Mouse (Mus musculus): Measurements from ENCODE around the gene Sirt5. TPM values are rescaled to one million over a fixed set of nuclear protein-coding genes. Genes with fewer than 3 reads are reported as not detected.

Gene Sirt5
- total and polyA plus RNA-seq, 2 experiments from 2014 or later = 25.4 to 26.7 TPM

- 97% methylated on average over 10 of the region's 10 CpGs for WGBS
- no peak for ATAC-seq (ENCODE audit: low FRiP score)
- no peak for TF ChIP-seq CTCF (IDR thresholded peaks at IDR 0.05)
- H3K36me3 ChIP-seq (ENCODE audit: insufficient read depth, low read length) = no peaks in the 10 kb centered on the region
- no peaks in the 10 kb centered on the region for H3K27me3 ChIP-seq (ENCODE audit: insufficient read depth, low read length)
- H3K4me3 ChIP-seq (ENCODE audit: low read depth, low read length) = no peak overlapping the region
- H3K4me2 ChIP-seq (ENCODE audit: low read depth, low read length, poor library complexity, severe bottlenecking) = no peak overlapping the region
- no peak for DNase-seq (ENCODE audit: low spot score)
- H3K4me1 ChIP-seq (ENCODE audit: insufficient read depth, low read length) = no peaks in the 10 kb centered on the region
- H3K27ac ChIP-seq (ENCODE audit: low read depth, low read length) = no peak overlapping the region
- no peaks in the 10 kb centered on the region for H3K9me3 ChIP-seq (ENCODE audit: low read length)
- no peak overlapping the region for H3K9ac ChIP-seq (replicated peaks; ENCODE audit: low read length, poor library complexity, severe bottlenecking)
Observed at GRCm38 (mm10) chr13:43385321-43385720, 20.0 kb downstream of the Sirt5 start.

GRCm38 (mm10) chr13:43397700-43398296 is 32.5 kb downstream of the Sirt5 start:
- ATAC-seq (ENCODE audit: low FRiP score) = peak; percentile 28; the same call in 1 of the 2 replicates
- Histone ChIP-seq H3K4me1 (ENCODE audit: insufficient read depth, low read length) (no peaks in the 10 kb centered on the region), H3K4me3 (ENCODE audit: low read depth, low read length) (peak overlapping the region; percentile 87), H3K27me3 (ENCODE audit: insufficient read depth, low read length) (no peaks in the 10 kb centered on the region), H3K36me3 (ENCODE audit: insufficient read depth, low read length) (peaks cover 17% of the 10 kb centered on the region; the same call in 1 of the 2 replicates), H3K9ac (replicated peaks; ENCODE audit: low read length, poor library complexity, severe bottlenecking) (no peak overlapping the region), H3K27ac (ENCODE audit: low read depth, low read length) (no peak overlapping the region), H3K9me3 (ENCODE audit: low read length) (no peaks in the 10 kb centered on the region), H3K4me2 (ENCODE audit: low read depth, low read length, poor library complexity, severe bottlenecking) (peak overlapping the region; percentile 24; the same call in 1 of the 2 replicates)
- no peak for DNase-seq (ENCODE audit: low spot score)
- TF ChIP-seq CTCF (IDR thresholded peaks at IDR 0.05) = no peak
- WGBS = 51% methylated on average over 13 of the region's 17 CpGs

GRCm38 (mm10) chr13:43398297-43399080 is 33.2 kb downstream of the Sirt5 start, which contains the start of gene Nol7:
TSS of gene Nol7 (plus strand) at chr13:43398390.
- ATAC-seq (ENCODE audit: low FRiP score) (peak; percentile 94), DNase-seq (ENCODE audit: low spot score) (peak; percentile 95)
- Histone ChIP-seq H3K9ac (replicated peaks; ENCODE audit: low read length, poor library complexity, severe bottlenecking) (peak within 1 kb of the TSS; percentile 93), H3K36me3 (ENCODE audit: insufficient read depth, low read length) (peaks cover 17% of the 10 kb centered on the region; the same call in 1 of the 2 replicates), H3K27me3 (ENCODE audit: insufficient read depth, low read length) (no peaks in the 10 kb centered on the region), H3K4me1 (ENCODE audit: insufficient read depth, low read length) (no peaks in the 10 kb centered on the region), H3K4me2 (ENCODE audit: low read depth, low read length, poor library complexity, severe bottlenecking) (peak within 1 kb of the TSS; percentile 72), H3K9me3 (ENCODE audit: low read length) (no peaks in the 10 kb centered on the region), H3K27ac (ENCODE audit: low read depth, low read length) (peak within 1 kb of the TSS; percentile 97), H3K4me3 (ENCODE audit: low read depth, low read length) (peak within 1 kb of the TSS; percentile 87)
- 2% methylated on average over 57 of the region's 72 CpGs for WGBS
- TF ChIP-seq CTCF (IDR thresholded peaks at IDR 0.05) = peak; percentile 91

- Histone ChIP-seq H3K27ac (ENCODE audit: low read depth, low read length) (no peak overlapping the region), H3K27me3 (ENCODE audit: insufficient read depth, low read length) (no peaks in the 10 kb centered on the region), H3K9ac (replicated peaks; ENCODE audit: low read length, poor library complexity, severe bottlenecking) (no peak overlapping the region), H3K36me3 (ENCODE audit: insufficient read depth, low read length) (peaks cover 23% of the 10 kb centered on the region), H3K9me3 (ENCODE audit: low read length) (no peaks in the 10 kb centered on the region), H3K4me1 (ENCODE audit: insufficient read depth, low read length) (no peaks in the 10 kb centered on the region), H3K4me2 (ENCODE audit: low read depth, low read length, poor library complexity, severe bottlenecking) (peak overlapping the region; percentile 72; the same call in 1 of the 2 replicates), H3K4me3 (ENCODE audit: low read depth, low read length) (no peak overlapping the region)
- ATAC-seq (ENCODE audit: low FRiP score) = no peak
- no peak for TF ChIP-seq CTCF (IDR thresholded peaks at IDR 0.05)
- 90% methylated on average over 5 of the region's 5 CpGs for WGBS
- DNase-seq (ENCODE audit: low spot score) = no peak
Observed at GRCm38 (mm10) chr13:43399576-43399975, 34.3 kb downstream of the Sirt5 start.

GRCm38 (mm10) chr13:43412311-43412710 is 47.0 kb downstream of the Sirt5 start:
- ATAC-seq (ENCODE audit: low FRiP score) = no peak
- Histone ChIP-seq H3K36me3 (ENCODE audit: insufficient read depth, low read length) (peaks cover 33% of the 10 kb centered on the region), H3K4me2 (ENCODE audit: low read depth, low read length, poor library complexity, severe bottlenecking) (no peak overlapping the region), H3K27ac (ENCODE audit: low read depth, low read length) (no peak overlapping the region), H3K4me3 (ENCODE audit: low read depth, low read length) (no peak overlapping the region), H3K4me1 (ENCODE audit: insufficient read depth, low read length) (no peaks in the 10 kb centered on the region), H3K9ac (replicated peaks; ENCODE audit: low read length, poor library complexity, severe bottlenecking) (no peak overlapping the region), H3K9me3 (ENCODE audit: low read length) (no peaks in the 10 kb centered on the region), H3K27me3 (ENCODE audit: insufficient read depth, low read length) (no peaks in the 10 kb centered on the region)
- WGBS = 89% methylated on average over 7 of the region's 7 CpGs
- DNase-seq (ENCODE audit: low spot score) = no peak
- TF ChIP-seq CTCF (IDR thresholded peaks at IDR 0.05) = no peak

DNA sequence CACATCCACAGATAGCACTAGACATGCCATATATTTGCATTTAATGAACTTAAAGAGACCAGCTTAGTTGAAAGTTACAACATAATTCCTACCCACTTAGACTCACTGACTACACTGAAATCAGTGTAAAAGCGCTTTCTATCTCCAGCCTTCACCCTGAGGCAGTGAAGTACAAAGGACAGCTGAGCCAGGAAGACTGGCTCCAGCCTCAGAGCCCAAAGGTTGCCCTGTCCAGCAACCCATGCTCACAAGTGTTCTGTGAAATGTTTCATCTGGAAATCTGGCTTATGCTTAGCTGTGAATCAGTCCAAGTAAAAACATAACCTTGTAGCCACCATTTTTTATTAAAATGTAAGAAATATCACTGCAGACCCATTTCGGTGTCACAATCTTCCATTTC is 48.3 kb downstream of the Sirt5 start:
- DNase-seq (ENCODE audit: low spot score) = no peak
- Histone ChIP-seq H3K27ac (ENCODE audit: low read depth, low read length) (no peak overlapping the region), H3K36me3 (ENCODE audit: insufficient read depth, low read length) (peaks cover 33% of the 10 kb centered on the region), H3K27me3 (ENCODE audit: insufficient read depth, low read length) (no peaks in the 10 kb centered on the region), H3K4me3 (ENCODE audit: low read depth, low read length) (no peak overlapping the region), H3K4me1 (ENCODE audit: insufficient read depth, low read length) (no peaks in the 10 kb centered on the region), H3K4me2 (ENCODE audit: low read depth, low read length, poor library complexity, severe bottlenecking) (no peak overlapping the region), H3K9ac (replicated peaks; ENCODE audit: low read length, poor library complexity, severe bottlenecking) (no peak overlapping the region), H3K9me3 (ENCODE audit: low read length) (no peaks in the 10 kb centered on the region)
- 91% methylated on average over 2 of the region's 2 CpGs for WGBS
- no peak for ATAC-seq (ENCODE audit: low FRiP score)
- TF ChIP-seq CTCF (IDR thresholded peaks at IDR 0.05) = no peak
